Mouse (Mus musculus): ENCODE measurements around the gene Gosr1.

DNA sequence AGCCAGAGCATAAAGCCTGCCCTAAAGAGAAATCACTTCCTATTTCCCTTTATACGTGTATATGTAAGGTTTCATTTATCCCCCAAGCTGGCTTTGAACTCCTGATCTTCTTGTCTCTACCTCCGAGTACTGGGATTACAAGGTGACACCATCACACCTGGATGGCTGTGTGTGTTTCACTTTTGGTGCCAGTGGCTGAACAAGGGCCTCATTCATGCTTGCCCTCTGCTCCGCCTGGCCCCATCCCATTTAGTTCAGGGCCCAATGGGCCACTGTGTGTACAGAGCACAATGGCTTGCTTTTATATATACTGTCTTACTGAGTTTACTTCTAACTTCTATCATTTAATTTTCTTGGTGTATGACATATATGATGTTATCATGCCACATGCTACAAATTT, 11.1 kb downstream of the Gosr1 start:
- TF ChIP-seq EP300 (IDR thresholded peaks at IDR 0.05; ENCODE audit: insufficient read depth, low read depth, low read length) (no peak), CTCF (IDR thresholded peaks at IDR 0.05) (no peak)

Measured in heart, adult 2 months (tissue).